Mouse (Mus musculus) MEL (cell line): ENCODE results near the gene Ccl1. TPM values are rescaled to one million over a fixed set of nuclear protein-coding genes. Genes with fewer than 3 reads are reported as not detected.

Experiments
- DNase-seq: peaks from one replicate; pipeline ENCODE4 v3.0.0; 2011; ENCODE audit warnings: low read depth, low spot score
- H3K27ac ChIP-seq: 2 replicates; pipeline ENCODE4 v1.5.1; 2012; ENCODE audit warnings: low read depth, mild to moderate bottlenecking, control low read depth, low read length, moderate library complexity; ENCODE audit not compliant: control insufficient read depth
- H3K27me3 ChIP-seq, 2 experiments: fragments of 150-350 bp in 1 of 2; sonication (generic) in 1 of 2; 2 replicates each; pipeline ENCODE4 v1.6.1; 2012; ENCODE audit warnings: low read length in 2 of 2, mild to moderate bottlenecking in 2 of 2, improper control_type of control experiment in 1 of 2, moderate library complexity in 1 of 2; ENCODE audit not compliant: insufficient read depth in 2 of 2, control insufficient read depth in 1 of 2
- H3K36me3 ChIP-seq, 2 experiments: 2 replicates each; pipeline ENCODE4 v1.6.1; 2012 to 2014; ENCODE audit warnings: low read length in 2 of 2, improper control_type of control experiment in 1 of 2, inconsistent platforms in 1 of 2, mild to moderate bottlenecking in 1 of 2; ENCODE audit not compliant: insufficient read depth in 2 of 2, control insufficient read depth in 1 of 2
- H3K4me1 ChIP-seq, 2 experiments: fragments of 150-350 bp in 1 of 2; sonication (generic) in 1 of 2; 2 replicates each; pipeline ENCODE4 v1.6.1; 2012; ENCODE audit warnings: low read length in 2 of 2, improper control_type of control experiment in 1 of 2, mild to moderate bottlenecking in 1 of 2; ENCODE audit not compliant: insufficient read depth in 2 of 2, control insufficient read depth in 1 of 2
- H3K4me3 ChIP-seq, 2 experiments: fragments of 150-350 bp in 1 of 2; sonication (generic) in 1 of 2; 2 replicates each; pipeline ENCODE4 v1.5.1; 2012; ENCODE audit warnings: low read depth in 2 of 2, low read length in 2 of 2, mild to moderate bottlenecking in 2 of 2, moderate library complexity in 2 of 2, control low read depth in 1 of 2, improper control_type of control experiment in 1 of 2; ENCODE audit not compliant: control insufficient read depth in 1 of 2, insufficient read depth in 1 of 2
- H3K79me2 ChIP-seq: 2 replicates; pipeline ENCODE4 v1.6.1; 2012; ENCODE audit warnings: mild to moderate bottlenecking, low read length, moderate library complexity; ENCODE audit not compliant: control insufficient read depth, poor library complexity, insufficient read depth
- H3K9ac ChIP-seq: 2 replicates; pipeline ENCODE4 v1.6.1; 2012; ENCODE audit warnings: low read depth, mild to moderate bottlenecking, control low read depth, low read length, moderate library complexity; ENCODE audit not compliant: control insufficient read depth, poor library complexity, severe bottlenecking
- H3K9me3 ChIP-seq: fragments of 150-350 bp; sonication (generic); replicated peaks from 2 replicates; pipeline ENCODE4 v1.6.1; 2012; ENCODE audit warnings: mild to moderate bottlenecking, low read length, improper control_type of control experiment, moderate library complexity; ENCODE audit not compliant: insufficient read depth
- BHLHE40 ChIP-seq: IDR thresholded peaks from 2 replicates; pipeline ENCODE4 v1.6.1; 2012; ENCODE audit warnings: low read depth, mild to moderate bottlenecking, inconsistent platforms, low read length, improper control_type of control experiment, borderline replicate concordance
- CHD2 ChIP-seq: IDR thresholded peaks from 2 replicates; pipeline ENCODE4 v1.6.1; 2011; ENCODE audit warnings: low read length, improper control_type of control experiment
- CTCF ChIP-seq, 3 experiments: IDR thresholded peaks in 2 of 3; conservative IDR thresholded peaks in 1 of 3; 2 replicates each; pipeline ENCODE4 v1.5.1; 2011 to 2012; ENCODE audit warnings: low read length in 3 of 3, low read depth in 2 of 3, mild to moderate bottlenecking in 2 of 3, improper control_type of control experiment in 1 of 3, inconsistent platforms in 1 of 3, mixed read lengths in 1 of 3, moderate library complexity in 1 of 3; ENCODE audit not compliant: control insufficient read depth in 1 of 3, insufficient read depth in 1 of 3, poor library complexity in 1 of 3, severe bottlenecking in 1 of 3
- E2F4 ChIP-seq: IDR thresholded peaks from 2 replicates; pipeline ENCODE4 v1.6.1; 2011; ENCODE audit warnings: low read depth, low read length, improper control_type of control experiment, borderline replicate concordance
- ELF1 ChIP-seq: IDR thresholded peaks from 2 replicates; pipeline ENCODE4 v1.6.1; 2014; ENCODE audit warnings: low read depth, mild to moderate bottlenecking, inconsistent platforms, low read length, improper control_type of control experiment, moderate library complexity
- ETS1 ChIP-seq: IDR thresholded peaks from 2 replicates; pipeline ENCODE4 v1.6.1; 2012; ENCODE audit warnings: low read depth, mild to moderate bottlenecking, inconsistent platforms, low read length, improper control_type of control experiment, moderate library complexity
- GABPA ChIP-seq: IDR thresholded peaks from 2 replicates; pipeline ENCODE4 v1.6.1; 2012; ENCODE audit warnings: low read depth, mild to moderate bottlenecking, inconsistent platforms, low read length, improper control_type of control experiment, moderate library complexity
- GATA1 ChIP-seq: IDR thresholded peaks from 2 replicates; pipeline ENCODE4 v1.6.1; 2011; ENCODE audit warnings: low read depth, low read length, improper control_type of control experiment
- HCFC1 ChIP-seq: IDR thresholded peaks from 2 replicates; pipeline ENCODE4 v1.6.1; 2012; ENCODE audit warnings: low read depth, mild to moderate bottlenecking, inconsistent platforms, low read length, improper control_type of control experiment, moderate library complexity
- MAFK ChIP-seq: IDR thresholded peaks from 2 replicates; pipeline ENCODE4 v1.6.1; 2011; ENCODE audit warnings: low read depth, mild to moderate bottlenecking, low read length, improper control_type of control experiment, borderline replicate concordance
- MAX ChIP-seq: IDR thresholded peaks from 2 replicates; pipeline ENCODE4 v1.6.1; 2011; ENCODE audit warnings: low read length, improper control_type of control experiment
- MAZ ChIP-seq: IDR thresholded peaks from 2 replicates; pipeline ENCODE4 v1.6.1; 2012; ENCODE audit warnings: low read depth, mild to moderate bottlenecking, inconsistent platforms, low read length, improper control_type of control experiment
- MEF2A ChIP-seq: IDR thresholded peaks from 2 replicates; pipeline ENCODE4 v1.6.1; 2014; ENCODE audit warnings: low read depth, mild to moderate bottlenecking, inconsistent platforms, low read length, improper control_type of control experiment; ENCODE audit not compliant: poor library complexity, insufficient replicate concordance, severe bottlenecking; ENCODE audit errors: extremely low read depth
- MYB ChIP-seq: IDR thresholded peaks from 2 replicates; pipeline ENCODE4 v1.6.1; 2011; ENCODE audit warnings: mild to moderate bottlenecking, low read depth, low read length, improper control_type of control experiment
- MYC ChIP-seq: IDR thresholded peaks from 2 replicates; pipeline ENCODE4 v1.6.1; 2011; ENCODE audit warnings: low read depth, mild to moderate bottlenecking, low read length, improper control_type of control experiment, moderate library complexity
- NELFE ChIP-seq: IDR thresholded peaks from 2 replicates; pipeline ENCODE4 v1.6.1; 2011; ENCODE audit warnings: low read depth, low read length, improper control_type of control experiment
- POLR2A ChIP-seq, 2 experiments: IDR thresholded peaks; 2 replicates each; pipeline ENCODE4 v1.6.1; 2011 to 2012; ENCODE audit warnings: low read length in 2 of 2, mild to moderate bottlenecking in 2 of 2, control low read depth in 1 of 2, improper control_type of control experiment in 1 of 2, low read depth in 1 of 2, moderate library complexity in 1 of 2; ENCODE audit not compliant: control insufficient read depth in 1 of 2, insufficient read depth in 1 of 2, poor library complexity in 1 of 2
- POLR2AphosphoS5 ChIP-seq: IDR thresholded peaks from 2 replicates; pipeline ENCODE4 v1.6.1; 2012; ENCODE audit warnings: low read depth, borderline replicate concordance, mild to moderate bottlenecking, inconsistent platforms, low read length, moderate library complexity, mixed read lengths
- RAD21 ChIP-seq: IDR thresholded peaks from 2 replicates; pipeline ENCODE4 v1.6.1; 2011; ENCODE audit warnings: mild to moderate bottlenecking, low read depth, low read length, improper control_type of control experiment
- RCOR1 ChIP-seq: IDR thresholded peaks from 2 replicates; pipeline ENCODE4 v1.6.1; 2012; ENCODE audit warnings: low read depth, mild to moderate bottlenecking, inconsistent platforms, low read length, improper control_type of control experiment
- SMC3 ChIP-seq: IDR thresholded peaks from 2 replicates; pipeline ENCODE4 v1.6.1; 2011; ENCODE audit warnings: low read depth, low read length, improper control_type of control experiment
- TAL1 ChIP-seq: IDR thresholded peaks from 2 replicates; pipeline ENCODE4 v1.6.1; 2012; ENCODE audit warnings: mild to moderate bottlenecking, inconsistent platforms, low read length, moderate library complexity, mixed read lengths
- TBP ChIP-seq: IDR thresholded peaks from 2 replicates; pipeline ENCODE4 v1.8.0; 2011; ENCODE audit warnings: low read depth, low read length, improper control_type of control experiment
- TCF12 ChIP-seq: IDR thresholded peaks from 2 replicates; pipeline ENCODE4 v1.6.1; 2014; ENCODE audit warnings: low read depth, mild to moderate bottlenecking, inconsistent platforms, low read length, improper control_type of control experiment, moderate library complexity
- USF1 ChIP-seq: IDR thresholded peaks from 2 replicates; pipeline ENCODE4 v1.6.1; 2014; ENCODE audit warnings: low read depth, mild to moderate bottlenecking, inconsistent platforms, low read length, improper control_type of control experiment, moderate library complexity
- USF2 ChIP-seq, 2 experiments: IDR thresholded peaks; 2 replicates each; pipeline ENCODE4 v1.6.1; 2011 to 2012; ENCODE audit warnings: improper control_type of control experiment in 2 of 2, low read length in 2 of 2, borderline replicate concordance in 1 of 2, inconsistent platforms in 1 of 2, low read depth in 1 of 2, mild to moderate bottlenecking in 1 of 2; ENCODE audit not compliant: insufficient read depth in 1 of 2
- ZKSCAN1 ChIP-seq: IDR thresholded peaks from 2 replicates; pipeline ENCODE4 v1.6.1; 2012; ENCODE audit warnings: low read depth, mild to moderate bottlenecking, inconsistent platforms, low read length, improper control_type of control experiment, moderate library complexity
- ZNF384 ChIP-seq: IDR thresholded peaks from 2 replicates; pipeline ENCODE4 v1.6.1; 2012; ENCODE audit warnings: low read depth, mild to moderate bottlenecking, inconsistent platforms, low read length, improper control_type of control experiment
- polyA plus RNA-seq, 2 experiments: library from polyadenylated mRNA; stranded (reverse) in 1 of 2; unstranded in 1 of 2; fragments of >175 nt in 1 of 2; fragments of >200 nt in 1 of 2; gene quantifications; 2 replicates each; pipeline versions ENCODE4 v1.2.1 to v1.2.4; 2012; ENCODE audit warnings: low replicate concordance in 2 of 2, low read depth in 1 of 2; ENCODE audit not compliant: insufficient read length in 2 of 2, insufficient read depth in 1 of 2, missing spikeins in 1 of 2
- total RNA-seq: library from RNA; depleted of rRNA; stranded (reverse); fragments of 300-350 nt; gene quantifications from 2 replicates; pipeline ENCODE4 v1.2.3, GENCODE M21; 2012

Gene Ccl1
- total and polyA plus RNA-seq, 3 experiments: not detected

GRCm38 (mm10) chr11:82226976-82227375 lies 78.5 kb downstream of the Ccl1 start:
- TF ChIP-seq TAL1: no peak
- no peak for TF ChIP-seq TBP
- no peak for TF ChIP-seq ETS1
- no peak for TF ChIP-seq POLR2AphosphoS5
- no peak for TF ChIP-seq USF1
- no peak for TF ChIP-seq RCOR1
- no peak for TF ChIP-seq MEF2A
- no peak for TF ChIP-seq USF2 (IDR thresholded peaks at IDR 0.05; ENCODE audit: borderline replicate concordance in 1 of 2, insufficient read depth in 1 of 2, low read depth in 1 of 2, low read length in 2 of 2)
- no peak for TF ChIP-seq CHD2
- TF ChIP-seq SMC3: no peak
- TF ChIP-seq ZKSCAN1: no peak
- TF ChIP-seq E2F4: no peak
- TF ChIP-seq ZNF384: no peak
- no peak for TF ChIP-seq MAZ
- no peak for TF ChIP-seq ELF1
- no peak for TF ChIP-seq GABPA
- H3K27ac ChIP-seq: no peak overlapping the region
- no peaks in the 10 kb centered on the region for H3K36me3 ChIP-seq
- H3K9ac ChIP-seq: no peak overlapping the region
- no peaks in the 10 kb centered on the region for H3K4me1 ChIP-seq
- no peak overlapping the region for H3K4me3 ChIP-seq
- DNase-seq: no peak
- no peaks in the 10 kb centered on the region for H3K79me2 ChIP-seq
- H3K9me3 ChIP-seq: no peaks in the 10 kb centered on the region; the same call in 1 of the 2 replicates
- H3K27me3 ChIP-seq: no peaks in the 10 kb centered on the region

- no peak for DNase-seq
- H3K27me3 ChIP-seq: no peaks in the 10 kb centered on the region
- H3K9me3 ChIP-seq: no peaks in the 10 kb centered on the region; the same call in 1 of the 2 replicates
- no peak overlapping the region for H3K4me3 ChIP-seq
- TF ChIP-seq POLR2A (IDR thresholded peaks at IDR 0.05; ENCODE audit: control insufficient read depth in 1 of 2, insufficient read depth in 1 of 2, low read depth in 1 of 2, low read length in 2 of 2, poor library complexity in 1 of 2) (no peak), MYB (no peak), TAL1 (no peak), TBP (no peak), GATA1 (no peak), BHLHE40 (no peak), ETS1 (no peak), MYC (no peak), CTCF (IDR thresholded peaks at IDR 0.05 in 2 of 3, conservative IDR thresholded peaks at IDR 0.05 in 1 of 3; ENCODE audit: control insufficient read depth in 1 of 3, insufficient read depth in 1 of 3, low read depth in 2 of 3, low read length in 3 of 3, poor library complexity in 1 of 3, severe bottlenecking in 1 of 3) (no peak), TCF12 (no peak), NELFE (no peak), MAFK (no peak), MAX (no peak), HCFC1 (no peak), RAD21 (no peak)
- no peak overlapping the region for H3K27ac ChIP-seq
- no peaks in the 10 kb centered on the region for H3K4me1 ChIP-seq
- no peak overlapping the region for H3K9ac ChIP-seq
- no peaks in the 10 kb centered on the region for H3K36me3 ChIP-seq
- no peaks in the 10 kb centered on the region for H3K79me2 ChIP-seq
These were observed 79.6 kb downstream of the Ccl1 start for GRCm38 (mm10) chr11:82225936-82226335.
